In the genomic region with DNA sequence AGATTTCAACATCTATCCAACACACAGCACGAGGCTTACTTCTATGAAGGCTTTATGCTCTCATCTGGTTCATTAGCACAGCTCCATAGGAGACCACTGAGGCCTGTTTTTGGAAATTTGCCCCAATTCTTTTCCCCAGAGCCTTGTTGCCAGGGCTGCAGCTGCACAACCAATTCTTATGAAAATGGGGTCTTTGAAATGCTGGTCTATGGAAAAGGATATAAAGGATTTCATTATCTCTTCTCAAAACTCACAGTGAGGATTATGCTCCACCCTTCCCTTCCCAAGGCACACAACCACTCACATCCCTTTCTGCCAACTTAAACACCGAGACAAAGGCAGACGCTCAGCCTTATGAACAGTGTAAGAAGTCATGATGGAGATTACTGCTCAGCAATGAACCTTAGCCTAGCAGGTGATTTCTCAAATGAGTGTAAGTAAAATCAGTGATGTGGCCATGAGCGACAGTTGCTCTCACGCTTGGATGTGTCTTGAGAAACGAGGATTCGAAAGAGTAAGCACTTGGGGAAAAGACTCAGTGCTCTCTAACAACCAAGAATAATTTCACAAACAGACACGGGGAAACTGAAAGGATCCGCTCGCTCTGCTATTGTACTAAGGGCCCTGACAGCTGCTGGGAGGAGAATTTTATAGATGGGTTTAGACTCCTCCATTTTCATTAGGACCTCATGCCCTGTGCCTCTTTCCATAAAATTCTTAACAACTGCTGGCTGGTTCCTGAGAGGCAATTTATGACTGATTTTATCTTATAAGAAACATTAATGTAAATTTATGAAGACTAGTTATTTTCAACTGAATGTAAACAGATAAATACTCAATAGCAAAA, we compare ENCODE assay signal across 9 mouse cellular contexts. TPM values are rescaled to one million over a fixed set of nuclear protein-coding genes. Genes with fewer than 3 reads are reported as not detected.
DNase-seq lines count a peak whose midpoint lies in the region; ATAC-seq and TF ChIP-seq lines count a peak whose summit lies in the region.
"Had no signal": no experiment of that assay in that cellular context is flagged by ENCODE, and none has a peak within 500 bp of the region (broad histone marks: within the 10 kb centered on the region; RNA-seq: fewer than 3 reads in every experiment).

No protein-coding gene starts in this region.

- WGBS in hindbrain, embryonic 15.5 days = 15% methylated on average over 10 of the region's 10 CpGs
- WGBS in midbrain, embryonic 15.5 days = 8% methylated on average over 10 of the region's 10 CpGs
- WGBS in intestine, postnatal 0 days = 89% methylated on average over 10 of the region's 10 CpGs

- peak; percentile 17 to 22 for DNase-seq in frontal cortex, postnatal 10 days (ENCODE audit: low spot score in 2 of 2)
- no peak for DNase-seq in frontal cortex, postnatal 36 days (ENCODE audit: low spot score in 2 of 2)
- peak; percentile 67 for DNase-seq in embryo, embryonic 11 days
- no peak for DNase-seq in kidney, postnatal 4 days
- DNase-seq in testis, postnatal 10 days (ENCODE audit: low spot score) = no peak

- H3K36me3 ChIP-seq in hindbrain, embryonic 15.5 days = peaks cover 11% of the 10 kb centered on the region
- no peaks in the 10 kb centered on the region for H3K36me3 ChIP-seq in midbrain, embryonic 15.5 days (replicated peaks)
- peaks cover 15% of the 10 kb centered on the region for H3K36me3 ChIP-seq in intestine, postnatal 0 days (ENCODE audit: control insufficient read depth, insufficient read depth)

- peak overlapping the region; percentile 34 for H3K4me2 ChIP-seq in hindbrain, embryonic 15.5 days
- H3K4me2 ChIP-seq in midbrain, embryonic 15.5 days = peak overlapping the region; percentile 8
- H3K4me2 ChIP-seq in intestine, postnatal 0 days (replicated peaks; ENCODE audit: low read depth) = no peak overlapping the region

- peak; percentile 87 for ATAC-seq in hindbrain, embryonic 15.5 days (ENCODE audit: low FRiP score, low read depth)
- ATAC-seq in midbrain, embryonic 15.5 days (replicated peaks) = peak; percentile 90
- no peak for ATAC-seq in intestine, postnatal 0 days

- H3K27me3 ChIP-seq in hindbrain, embryonic 15.5 days = no peaks in the 10 kb centered on the region
- no peaks in the 10 kb centered on the region for H3K27me3 ChIP-seq in midbrain, embryonic 15.5 days (replicated peaks)
- H3K27me3 ChIP-seq in intestine, postnatal 0 days (replicated peaks; ENCODE audit: control insufficient read depth, insufficient read depth, low read length) = no peaks in the 10 kb centered on the region
- H3K27me3 ChIP-seq: megakaryocyte, embryonic 14.5 days had no signal

- no peak for TF ChIP-seq CTCF in intestine, postnatal 0 days (IDR thresholded peaks at IDR 0.05; ENCODE audit: low read depth)

- H3K4me1 ChIP-seq in hindbrain, embryonic 15.5 days (replicated peaks) = peaks cover 33% of the 10 kb centered on the region
- peaks cover 38% of the 10 kb centered on the region for H3K4me1 ChIP-seq in midbrain, embryonic 15.5 days
- H3K4me1 ChIP-seq in intestine, postnatal 0 days (replicated peaks; ENCODE audit: control insufficient read depth, insufficient read depth, low read length) = no peaks in the 10 kb centered on the region

- H3K27ac ChIP-seq in hindbrain, embryonic 15.5 days (replicated peaks) = peak overlapping the region; percentile 83
- peak overlapping the region; percentile 84 for H3K27ac ChIP-seq in midbrain, embryonic 15.5 days
- H3K27ac ChIP-seq in intestine, postnatal 0 days (ENCODE audit: low read depth, low read length) = no peak overlapping the region

- H3K9me3 ChIP-seq in hindbrain, embryonic 15.5 days = no peaks in the 10 kb centered on the region
- no peaks in the 10 kb centered on the region for H3K9me3 ChIP-seq in midbrain, embryonic 15.5 days
- no peaks in the 10 kb centered on the region for H3K9me3 ChIP-seq in intestine, postnatal 0 days (ENCODE audit: control insufficient read depth)
- H3K9me3 ChIP-seq: megakaryocyte, embryonic 14.5 days had no signal

- 0 out of 2 replicates have a peak overlapping the region, but pooled peaks have one; percentile 7 for H3K9ac ChIP-seq in hindbrain, embryonic 15.5 days
- no peak overlapping the region for H3K9ac ChIP-seq in midbrain, embryonic 15.5 days
- no peak overlapping the region for H3K9ac ChIP-seq in intestine, postnatal 0 days (ENCODE audit: low read depth, low read length)

- H3K4me3 ChIP-seq in hindbrain, embryonic 15.5 days = no peak overlapping the region
- no peak overlapping the region for H3K4me3 ChIP-seq in midbrain, embryonic 15.5 days
- no peak overlapping the region for H3K4me3 ChIP-seq in intestine, postnatal 0 days (ENCODE audit: low read depth, low read length)
- H3K4me3 ChIP-seq: megakaryocyte, embryonic 14.5 days had no signal

RNA-seq across cellular contexts. Expression of gene Cdc42se2, which starts 33.0 kb away (rescaled TPM):
- polyA plus RNA-seq in hindbrain, embryonic 15.5 days (2015; fragmentation: Nextera tagmentation; extraction: Ambion mirVana) = 141 and 145 TPM in 2 replicates
- polyA plus RNA-seq in midbrain, embryonic 15.5 days (2015; fragmentation: Nextera tagmentation; extraction: Ambion mirVana) = 157 and 159 TPM in 2 replicates
- 58.8 and 63.5 TPM in 2 replicates for polyA plus RNA-seq in intestine, postnatal 0 days (2015; fragmentation: Nextera tagmentation; extraction: Ambion mirVana)

Comparison
In these comparisons a context has a peak if more than half of its experiments do, and no peak if none do; other contexts are left out.
1. DNase-seq: peak in frontal cortex, postnatal 10 days (2 of 2) and embryo, embryonic 11 days (single experiment); none in frontal cortex, postnatal 36 days (0 of 2), kidney, postnatal 4 days (0 of 2) and testis, postnatal 10 days (single experiment).